Mouse (Mus musculus) CD8-positive naive resting alpha-beta T cell, adult 2 months (primary cell): Measurements from ENCODE around the gene Smad3.
A peak's percentile ranks its signal among the peaks of the same experiment; 100 is the strongest.

Experiments used
- DNase-seq, 2 experiments: peaks; one replicate each; pipeline ENCODE4 v3.0.0; 2022; ENCODE audit warnings: low read depth in 2 of 2, low spot score in 2 of 2

The Smad3 gene

DNA sequence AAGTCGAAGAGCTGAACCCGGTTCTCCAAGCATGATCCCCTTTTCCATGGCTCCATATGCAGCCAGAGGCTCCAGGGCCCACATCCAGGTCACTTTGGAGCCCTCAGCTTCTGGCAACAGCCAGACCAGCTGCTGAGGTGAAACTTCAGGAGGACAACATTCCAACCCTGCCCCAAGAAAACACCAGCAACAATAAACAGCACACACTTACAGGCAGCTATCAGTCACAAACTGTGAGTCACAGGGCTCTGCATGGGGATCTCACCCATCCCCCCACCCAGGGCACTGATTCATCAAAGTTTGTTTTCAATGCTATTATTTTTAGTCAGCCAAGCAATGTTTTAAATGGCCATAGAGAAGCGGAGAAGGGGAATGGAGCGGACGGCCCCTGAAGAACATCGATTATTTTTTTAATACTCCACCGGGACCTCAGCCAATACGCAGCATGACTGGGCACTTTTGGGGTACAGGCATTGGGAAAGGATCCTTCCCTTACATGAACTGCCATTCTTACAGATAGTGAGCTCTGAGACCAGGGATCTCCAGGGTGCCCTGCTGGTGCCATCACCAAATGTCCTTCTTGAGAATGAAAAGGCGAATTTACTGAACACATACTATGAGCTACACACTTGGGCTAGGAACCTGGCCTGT lies 10.0 kb downstream of the Smad3 start:
- no peak for DNase-seq

DNA sequence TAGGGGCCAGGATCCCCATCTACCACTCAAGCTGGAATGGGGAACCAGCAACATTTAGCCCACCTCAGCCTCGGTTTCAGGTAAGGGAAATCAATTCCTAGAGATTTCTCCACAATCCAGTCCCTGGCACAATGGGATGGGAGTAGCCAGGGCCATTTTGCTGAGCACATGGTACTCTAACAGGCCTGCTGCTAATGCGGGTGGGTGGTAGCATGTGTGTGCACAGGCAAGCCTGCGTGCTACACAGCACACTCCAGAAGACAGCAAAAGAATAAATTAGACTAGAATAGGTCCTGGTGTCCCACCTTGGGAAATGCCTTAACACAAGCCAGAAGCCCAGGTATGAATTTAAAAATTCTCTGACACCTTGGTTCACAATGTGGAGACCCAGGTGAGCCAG lies 10.8 kb downstream of the Smad3 start:
- DNase-seq: no peak

DNA sequence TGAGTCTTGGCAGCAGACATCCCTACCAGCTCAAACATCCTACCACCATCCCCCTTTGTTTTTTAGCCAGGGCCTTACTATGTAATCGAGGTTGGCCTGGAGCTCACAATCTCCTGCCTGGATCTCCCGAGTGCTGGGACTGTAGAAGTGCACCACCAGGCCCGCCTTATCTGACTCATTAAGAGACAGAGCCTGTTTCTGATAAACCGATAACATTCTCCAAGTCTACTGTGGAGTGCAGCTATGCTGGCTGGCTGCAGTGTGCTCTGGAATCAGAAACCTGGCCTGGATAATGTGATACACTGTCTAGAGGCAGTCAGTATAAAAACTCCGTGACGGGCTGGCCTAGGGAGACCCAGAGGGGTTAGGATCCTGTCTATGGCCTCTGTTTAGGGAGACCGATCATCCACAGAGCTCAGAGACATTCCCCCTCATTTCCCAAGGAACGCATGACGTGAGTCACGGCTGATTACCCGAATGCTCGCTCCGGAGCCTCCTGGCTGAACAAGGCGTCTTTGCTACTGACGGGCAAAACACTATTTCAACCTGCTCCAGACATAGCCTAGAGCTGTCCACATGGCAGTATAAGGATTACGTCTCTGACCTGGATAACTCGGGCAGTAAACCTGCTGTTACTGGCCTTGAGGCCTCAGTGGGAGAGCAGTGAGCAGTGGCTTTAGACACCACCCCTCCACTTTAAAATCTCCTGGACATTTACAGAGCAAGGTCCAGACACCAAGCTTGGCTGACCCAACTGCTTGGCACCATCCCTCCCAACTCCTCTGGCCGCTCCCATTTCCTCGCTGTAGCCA lies 11.8 kb downstream of the Smad3 start:
- DNase-seq: no peak

DNA sequence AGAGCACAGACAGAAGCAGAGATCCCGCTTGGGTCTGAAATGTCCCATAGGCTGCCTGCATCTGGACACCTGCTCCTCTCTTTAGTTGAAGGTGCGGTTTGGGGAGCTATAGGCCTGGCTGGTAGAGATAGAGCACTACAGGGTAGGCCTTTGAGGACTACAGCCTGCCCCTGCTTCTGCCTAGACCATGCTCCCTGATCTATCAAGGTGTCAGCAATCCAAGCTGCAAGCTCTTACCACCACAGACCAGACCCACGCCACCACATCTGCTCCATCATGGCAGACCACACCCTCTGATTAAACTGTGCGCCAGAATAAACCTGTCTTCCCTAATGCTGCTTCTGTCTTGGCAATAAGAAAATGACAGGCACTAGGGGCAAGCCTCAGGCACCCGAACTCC lies 13.2 kb downstream of the Smad3 start:
- no peak for DNase-seq

GRCm38 (mm10) chr9:63743775-63744174 lies 14.0 kb downstream of the Smad3 start:
- no peak for DNase-seq

GRCm38 (mm10) chr9:63742887-63743660 lies 14.7 kb downstream of the Smad3 start:
- DNase-seq: no peak

DNA sequence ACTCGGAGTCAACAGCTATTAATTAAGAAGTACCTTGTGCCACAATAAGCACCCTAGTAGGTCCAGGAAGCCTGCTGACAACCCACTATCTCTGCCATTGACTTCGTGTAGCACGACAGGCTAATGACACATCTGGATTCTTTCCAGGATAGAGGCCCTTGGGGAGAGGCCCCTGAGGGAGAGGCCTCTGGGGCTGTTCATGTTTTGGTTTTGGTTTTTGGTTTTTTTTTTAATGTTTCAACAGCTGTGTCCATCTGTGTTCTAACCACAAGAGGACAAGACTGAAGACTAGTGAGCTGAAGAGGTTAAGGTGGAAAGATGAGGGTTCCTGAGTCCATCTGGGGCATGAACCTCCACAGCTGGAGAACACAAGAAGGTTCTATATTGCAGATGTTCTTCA lies 15.5 kb downstream of the Smad3 start:
- DNase-seq: no peak

GRCm38 (mm10) chr9:63741792-63742191 lies 16.0 kb downstream of the Smad3 start:
- DNase-seq: no peak

GRCm38 (mm10) chr9:63740320-63740841 lies 17.4 kb downstream of the Smad3 start:
- peak; percentile 72 to 78 for DNase-seq

DNA sequence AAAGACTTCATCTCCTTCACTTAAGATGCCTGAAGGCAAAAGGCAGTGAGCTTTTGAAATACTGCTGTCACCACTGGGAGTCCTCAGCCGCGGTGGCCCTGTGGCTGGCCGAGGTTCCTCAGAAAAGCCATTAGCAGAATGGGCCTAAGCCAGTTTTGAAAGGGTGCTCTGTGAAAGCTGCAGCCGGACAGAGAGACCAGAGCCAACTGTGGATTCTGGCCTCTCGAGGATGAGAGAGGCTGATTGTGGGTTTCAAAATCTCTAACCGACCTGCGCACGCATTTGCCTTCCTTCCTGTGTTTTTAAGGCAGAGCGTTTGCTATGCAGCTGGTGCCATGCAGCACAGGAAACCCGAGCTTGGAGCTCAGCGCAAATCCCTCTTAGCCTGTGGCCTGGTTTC lies 19.0 kb downstream of the Smad3 start:
- peak; percentile 45 to 66 for DNase-seq

DNA sequence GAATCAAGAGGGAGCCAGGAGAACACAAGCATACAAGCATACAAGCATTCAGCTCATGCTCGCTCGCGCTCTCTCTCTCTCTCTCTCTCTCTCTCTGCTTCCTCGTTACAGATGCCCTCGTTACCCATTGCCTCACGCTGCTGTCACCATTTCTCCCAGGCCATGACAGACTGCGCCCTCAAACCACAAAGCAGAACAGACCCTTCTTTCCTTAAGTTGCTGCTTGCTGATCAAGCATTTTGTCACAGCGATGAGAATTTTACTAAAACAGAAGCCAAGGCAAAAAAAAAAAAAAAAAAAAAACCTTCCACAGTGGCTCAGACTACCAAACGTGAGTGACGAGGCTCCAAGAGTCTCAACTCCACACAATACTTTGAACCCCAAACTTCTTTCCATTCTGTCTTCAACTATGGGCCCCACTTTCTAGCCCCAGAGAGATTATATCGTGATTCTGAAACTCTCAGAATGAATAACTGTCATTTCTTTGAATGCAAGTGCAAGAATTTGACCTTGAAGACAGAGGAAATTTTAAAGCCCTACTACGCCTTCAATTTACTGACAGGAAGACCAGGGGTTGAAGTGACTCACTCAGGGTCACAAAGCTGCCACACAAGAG lies 19.6 kb downstream of the Smad3 start:
- DNase-seq: no peak

DNA sequence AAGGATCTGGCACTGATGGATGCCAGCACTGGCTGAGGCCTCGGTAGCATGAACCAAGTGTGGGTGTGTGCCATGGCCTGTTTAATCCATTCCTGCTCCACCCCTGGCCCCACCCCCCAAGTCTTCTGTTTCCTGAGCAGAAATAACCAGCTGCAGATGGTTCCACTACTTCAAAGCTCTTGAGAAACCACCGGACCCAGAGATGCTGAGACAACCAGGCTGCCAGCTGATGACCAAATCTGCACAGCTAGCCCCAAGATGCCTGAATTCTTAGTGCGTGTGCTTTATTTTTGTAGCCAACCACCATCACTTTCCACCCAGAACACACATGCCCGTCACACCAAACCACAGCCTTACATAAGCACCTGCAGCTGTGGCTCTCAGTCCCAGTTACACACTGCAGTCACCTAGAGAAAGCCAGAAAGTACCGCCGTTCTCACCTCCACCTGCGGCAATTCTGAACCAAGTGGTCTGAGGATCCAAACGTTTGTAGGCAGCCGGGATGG lies 20.3 kb downstream of the Smad3 start:
- DNase-seq: peak; percentile 67 to 69

DNA sequence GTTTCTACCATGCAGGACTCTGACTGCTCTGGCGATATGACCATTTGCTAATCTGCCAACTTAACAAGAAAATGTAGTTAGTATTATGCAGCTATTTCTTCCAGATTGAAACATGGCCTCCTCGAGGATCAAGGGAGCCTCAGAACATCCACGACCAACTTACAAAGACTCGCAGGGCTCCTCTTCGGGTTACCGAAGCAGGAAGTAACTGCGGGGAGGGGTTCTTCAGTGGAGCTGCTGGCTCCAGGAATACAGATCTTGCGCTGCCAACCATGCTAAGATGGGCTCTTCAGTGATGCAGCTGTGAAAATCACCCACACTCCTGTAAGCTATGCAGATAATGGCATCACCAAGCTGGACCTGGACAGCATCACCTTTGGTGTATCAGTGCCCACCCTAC lies 23.5 kb downstream of the Smad3 start:
- DNase-seq: no peak

DNA sequence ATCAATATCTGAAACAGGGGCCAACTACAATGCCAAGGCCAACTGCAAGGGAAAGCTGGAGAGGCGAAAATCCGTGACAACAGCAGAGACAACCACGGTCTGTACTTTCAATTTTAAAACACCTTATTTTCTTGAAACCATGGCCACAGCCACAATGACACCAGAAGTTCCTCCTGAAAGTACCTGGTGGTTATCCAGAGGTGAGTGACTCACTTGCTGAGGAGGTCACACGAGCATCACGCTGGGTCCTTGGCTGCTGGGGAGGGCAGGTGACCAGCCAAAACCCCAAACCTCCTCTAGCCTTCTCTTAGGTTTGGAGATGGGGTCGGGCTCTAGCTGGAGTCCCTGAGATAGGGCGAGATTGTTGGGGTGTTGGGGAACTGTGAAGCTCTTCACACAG lies 25.1 kb downstream of the Smad3 start:
- peak in 1 of 2 experiments; percentile 35 for DNase-seq

GRCm38 (mm10) chr9:63731114-63731828 lies 26.5 kb downstream of the Smad3 start:
- no peak for DNase-seq

- no peak for DNase-seq
Observed at GRCm38 (mm10) chr9:63728969-63729368, 28.8 kb downstream of the Smad3 start.

DNA sequence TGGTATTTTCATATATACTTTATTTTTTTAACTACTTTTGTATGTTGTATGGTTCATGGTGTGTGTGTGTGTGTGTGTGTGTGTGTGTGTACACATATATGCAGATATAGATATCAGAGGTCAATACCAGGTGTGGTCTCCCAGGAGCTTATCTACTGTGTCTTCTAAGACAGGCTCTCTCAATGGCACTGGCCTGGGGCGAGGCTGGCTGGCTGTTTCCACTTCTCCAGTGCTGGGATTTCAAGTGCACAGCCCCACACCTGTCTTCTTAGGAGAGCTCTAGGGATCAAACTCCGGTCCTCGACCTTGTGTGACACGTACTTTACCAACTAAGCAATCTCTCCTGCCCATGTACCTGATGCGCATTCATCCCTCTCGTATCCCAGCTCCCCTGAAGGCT lies 30.7 kb downstream of the Smad3 start:
- DNase-seq: no peak

GRCm38 (mm10) chr9:63726088-63727010 lies 31.4 kb downstream of the Smad3 start:
- DNase-seq: no peak

DNA sequence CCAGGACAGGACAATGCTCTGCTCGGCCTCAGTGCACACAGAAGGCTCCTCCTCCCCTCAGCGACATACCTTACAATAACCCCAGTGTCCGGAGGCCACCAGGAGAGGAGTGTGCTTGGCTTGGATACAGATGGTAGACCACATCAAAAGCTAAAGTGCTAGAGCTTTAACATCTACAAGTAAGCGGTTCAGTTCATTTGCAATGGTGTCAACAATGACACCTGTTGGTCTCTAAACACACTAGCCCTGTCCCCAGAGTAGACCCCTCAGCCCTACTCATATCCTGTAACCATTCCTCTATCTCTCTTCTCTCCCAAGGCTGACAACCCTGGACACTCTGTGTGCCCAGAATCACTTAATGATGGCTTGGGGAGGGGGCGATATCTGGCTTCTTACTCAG lies 33.0 kb downstream of the Smad3 start:
- DNase-seq: no peak
